Mouse (Mus musculus): ENCODE measurements around the gene Gbf1.

GRCm38 (mm10) chr19:46126301-46126700 lies 26.0 kb upstream of the Gbf1 start:
- TF ChIP-seq POLR2A (IDR thresholded peaks at IDR 0.05; ENCODE audit: insufficient read depth, low read length), result no peak
- no peak for TF ChIP-seq CTCF (IDR thresholded peaks at IDR 0.05; ENCODE audit: low read depth, low read length)
- no peak for TF ChIP-seq EP300 (IDR thresholded peaks at IDR 0.05; ENCODE audit: insufficient read depth, low read depth, low read length)

Measured in ES-Bruce4 (cell line).